In the genomic region with DNA sequence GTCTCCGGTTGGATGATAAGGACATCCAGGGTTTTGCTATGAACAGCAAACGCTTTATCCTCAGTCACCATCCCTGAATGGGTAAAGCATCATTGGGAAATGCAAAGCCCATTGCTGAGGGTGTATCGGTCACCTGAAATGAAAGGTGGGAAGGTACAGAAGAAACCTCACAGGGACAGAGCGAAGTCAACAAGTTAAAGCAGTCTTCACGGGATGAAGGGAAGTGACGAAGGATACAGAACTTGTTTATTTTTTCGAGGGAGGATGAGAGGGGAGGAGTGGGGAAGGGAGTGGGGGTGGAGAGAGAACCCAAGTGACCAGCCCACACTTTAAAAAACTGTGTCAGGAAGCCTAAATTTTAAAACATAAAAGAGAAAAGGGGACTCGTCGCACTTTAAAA, we compare ENCODE assay signal across 24 mouse cellular contexts. TPM values are rescaled to one million over a fixed set of nuclear protein-coding genes. Genes with fewer than 3 reads are reported as not detected.
DNase-seq lines count a peak whose midpoint lies in the region; ATAC-seq lines count a peak whose summit lies in the region.
"Had no signal": no experiment of that assay in that cellular context is flagged by ENCODE, and none has a peak within 500 bp of the region (broad histone marks: within the 10 kb centered on the region; RNA-seq: fewer than 3 reads in every experiment).

No protein-coding gene starts in this region.

- H3K4me3 ChIP-seq in kidney, embryonic 15.5 days (replicated peaks), result no peak overlapping the region
- no peak overlapping the region for H3K4me3 ChIP-seq in midbrain, embryonic 16.5 days (ENCODE audit: low read depth, low read length)
- no peak overlapping the region for H3K4me3 ChIP-seq in midbrain, embryonic 10.5 days
- H3K4me3 ChIP-seq in liver, embryonic 15.5 days (replicated peaks), result no peak overlapping the region
- H3K4me3 ChIP-seq: forebrain, embryonic 12.5 days; limb, embryonic 10.5 days; limb, embryonic 15.5 days had no signal

- H3K4me2 ChIP-seq in kidney, embryonic 15.5 days, result peak overlapping the region; percentile 12; the same call in 1 of the 2 replicates
- 0 out of 2 replicates have a peak overlapping the region, but pooled peaks have one; percentile 9 for H3K4me2 ChIP-seq in midbrain, embryonic 16.5 days (ENCODE audit: low read length)
- peak overlapping the region; percentile 96; the same call in 1 of the 2 replicates for H3K4me2 ChIP-seq in liver, embryonic 15.5 days
- H3K4me2 ChIP-seq: limb, embryonic 15.5 days had no signal

- H3K9ac ChIP-seq in kidney, embryonic 15.5 days, result no peak overlapping the region
- no peak overlapping the region for H3K9ac ChIP-seq in midbrain, embryonic 16.5 days (ENCODE audit: low read depth, low read length)
- H3K9ac ChIP-seq in liver, embryonic 15.5 days, result 0 out of 2 replicates have a peak overlapping the region, but pooled peaks have one; percentile 10
- H3K9ac ChIP-seq: forebrain, embryonic 12.5 days; hindbrain, embryonic 15.5 days; limb, embryonic 15.5 days had no signal

- WGBS in kidney, embryonic 15.5 days, result 55% methylated on average over 9 of the region's 9 CpGs
- 88% methylated on average over 9 of the region's 9 CpGs for WGBS in midbrain, embryonic 16.5 days
- WGBS in midbrain, embryonic 10.5 days, result 82% methylated on average over 9 of the region's 9 CpGs
- WGBS in liver, embryonic 15.5 days (ENCODE audit: insufficient replicate concordance), result 76% methylated on average over 9 of the region's 9 CpGs

- DNase-seq in kidney, adult 11 months, result no peak
- DNase-seq in midbrain, embryonic 10.5 days (ENCODE audit: low spot score), result no peak
- DNase-seq in right cerebral cortex, adult 2 months (ENCODE audit: low spot score in 2 of 2), result no peak
- DNase-seq: adrenal gland, postnatal 25 days; B cell, adult 2 months; gastrocnemius, postnatal 14 days; heart, adult 18-20 months; heart, postnatal 14 days; kidney, adult 2 months; kidney, postnatal 10 days; layer of hippocampus, adult 9-11 months; right cerebral cortex, postnatal 14 days; thymus, postnatal 4 days had no signal

- H3K27ac ChIP-seq in kidney, embryonic 15.5 days, result no peak overlapping the region
- no peak overlapping the region for H3K27ac ChIP-seq in midbrain, embryonic 16.5 days (ENCODE audit: low read length)
- no peak overlapping the region for H3K27ac ChIP-seq in midbrain, embryonic 10.5 days (replicated peaks)
- no peak overlapping the region for H3K27ac ChIP-seq in liver, embryonic 15.5 days (replicated peaks)
- H3K27ac ChIP-seq: forebrain, embryonic 12.5 days; hindbrain, embryonic 15.5 days; limb, embryonic 10.5 days; limb, embryonic 15.5 days; macrophage; neural tube, embryonic 13.5 days had no signal

- H3K9me3 ChIP-seq in kidney, embryonic 15.5 days (replicated peaks), result no peaks in the 10 kb centered on the region
- H3K9me3 ChIP-seq in midbrain, embryonic 16.5 days (replicated peaks; ENCODE audit: control insufficient read depth, low read length, poor library complexity, severe bottlenecking), result no peaks in the 10 kb centered on the region
- H3K9me3 ChIP-seq in midbrain, embryonic 10.5 days (replicated peaks), result no peaks in the 10 kb centered on the region
- H3K9me3 ChIP-seq in liver, embryonic 15.5 days (replicated peaks), result no peaks in the 10 kb centered on the region
- H3K9me3 ChIP-seq: forebrain, embryonic 12.5 days; hindbrain, embryonic 10.5 days; hindbrain, embryonic 15.5 days; limb, embryonic 10.5 days; limb, embryonic 15.5 days; midbrain, embryonic 15.5 days; neural tube, embryonic 13.5 days had no signal

- peaks cover 9% of the 10 kb centered on the region; the same call in 1 of the 2 replicates for H3K36me3 ChIP-seq in kidney, embryonic 15.5 days
- no peaks in the 10 kb centered on the region for H3K36me3 ChIP-seq in midbrain, embryonic 16.5 days (ENCODE audit: control insufficient read depth, insufficient read depth, low read length)
- peaks cover 20% of the 10 kb centered on the region for H3K36me3 ChIP-seq in midbrain, embryonic 10.5 days
- H3K36me3 ChIP-seq in liver, embryonic 15.5 days (replicated peaks), result no peaks in the 10 kb centered on the region; the same call in 1 of the 2 replicates
- H3K36me3 ChIP-seq: forebrain, embryonic 12.5 days; hindbrain, embryonic 15.5 days; midbrain, embryonic 15.5 days; neural tube, embryonic 13.5 days had no signal

- H3K27me3 ChIP-seq in kidney, embryonic 15.5 days, result no peaks in the 10 kb centered on the region
- H3K27me3 ChIP-seq in midbrain, embryonic 16.5 days (ENCODE audit: control insufficient read depth, insufficient read depth, low read depth, low read length), result no peaks in the 10 kb centered on the region
- no peaks in the 10 kb centered on the region for H3K27me3 ChIP-seq in midbrain, embryonic 10.5 days (ENCODE audit: low read depth, poor library complexity, severe bottlenecking)
- H3K27me3 ChIP-seq in liver, embryonic 15.5 days, result no peaks in the 10 kb centered on the region
- H3K27me3 ChIP-seq: forebrain, embryonic 12.5 days; hindbrain, embryonic 15.5 days; limb, embryonic 15.5 days; midbrain, embryonic 15.5 days; neural tube, embryonic 13.5 days had no signal

- ATAC-seq in kidney, embryonic 15.5 days (replicated peaks; ENCODE audit: low FRiP score), result no peak
- ATAC-seq in midbrain, embryonic 16.5 days, result no peak
- ATAC-seq in liver, embryonic 15.5 days (ENCODE audit: insufficient read depth), result no peak
- ATAC-seq: midbrain, embryonic 15.5 days had no signal

- H3K4me1 ChIP-seq in kidney, embryonic 15.5 days, result peaks cover 70% of the 10 kb centered on the region
- H3K4me1 ChIP-seq in midbrain, embryonic 16.5 days (ENCODE audit: control insufficient read depth, insufficient read depth, low read length), result peaks cover 26% of the 10 kb centered on the region
- H3K4me1 ChIP-seq in midbrain, embryonic 10.5 days, result peaks cover 44% of the 10 kb centered on the region
- peaks cover 76% of the 10 kb centered on the region for H3K4me1 ChIP-seq in liver, embryonic 15.5 days (replicated peaks)

RNA-seq across cellular contexts. Expression of a gene that starts 4.4 kb away (rescaled TPM):
- 55.0 and 58.3 TPM in 2 replicates for polyA plus RNA-seq in kidney, embryonic 15.5 days (2015; fragmentation: Nextera tagmentation; extraction: Ambion mirVana)
- polyA plus RNA-seq in midbrain, embryonic 16.5 days (2015; fragmentation: Nextera tagmentation; extraction: Ambion mirVana), result 30.0 and 31.4 TPM in 2 replicates
- polyA plus RNA-seq in midbrain, embryonic 10.5 days (2016; fragmentation: Nextera tagmentation; extraction: Ambion mirVana), result 31.9 and 40.0 TPM in 2 replicates
- 19.1 and 19.9 TPM in 2 replicates for polyA plus RNA-seq in liver, embryonic 15.5 days (2015; fragmentation: Nextera tagmentation; extraction: Ambion mirVana)

Comparison
In these comparisons a context has a peak if more than half of its experiments do, and no peak if none do; other contexts are left out.
1. H3K4me2 ChIP-seq: peak in every context shown above with its lines; median percentile 96 in liver, embryonic 15.5 days; 12 in kidney, embryonic 15.5 days; 9 in midbrain, embryonic 16.5 days.